Comparison of ENCODE assay signal across 8 mouse cellular contexts in the genomic region with DNA sequence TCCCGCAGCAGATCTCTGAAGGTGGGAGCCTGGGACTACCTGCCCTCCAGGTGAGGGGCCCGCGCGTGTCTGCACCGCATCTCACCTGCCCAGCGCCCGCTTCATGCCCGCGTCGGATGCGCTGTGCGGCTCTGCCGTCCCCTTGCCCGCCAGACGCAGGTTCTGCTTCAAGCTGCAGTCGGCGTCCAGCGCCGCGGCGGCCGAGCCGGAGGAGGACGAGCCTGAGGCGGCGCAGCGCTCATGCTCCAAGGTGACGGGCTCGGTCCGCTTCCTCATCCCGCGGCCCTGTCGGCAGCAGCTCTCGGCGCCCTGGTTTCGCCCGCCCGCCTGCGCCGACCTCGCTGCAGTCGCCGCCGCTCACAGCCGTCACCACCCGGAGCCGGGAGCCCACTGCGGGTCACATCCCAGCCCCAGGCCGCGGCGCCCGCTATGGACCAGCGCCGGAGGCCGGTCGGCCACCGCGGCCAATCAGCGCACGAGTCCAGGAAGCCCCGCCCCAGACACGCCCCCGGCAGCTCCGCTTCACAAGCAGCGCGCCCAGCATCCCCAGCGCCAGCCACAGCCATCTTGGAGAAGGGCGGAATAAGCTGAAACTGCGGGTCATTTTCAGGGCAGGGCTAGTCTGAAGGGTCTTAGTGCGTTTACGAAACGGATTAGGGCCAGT. TPM values are rescaled to one million over a fixed set of nuclear protein-coding genes. Genes with fewer than 3 reads are reported as not detected.
DNase-seq lines count a peak whose midpoint lies in the region; ATAC-seq lines count a peak whose summit lies in the region.

Abhd12 (minus strand) TSS at position 470 of the 664 bp plus-strand sequence.

- H3K9me3 ChIP-seq in heart, embryonic 14.5 days (ENCODE audit: control insufficient read depth, low read length), result no peaks in the 10 kb centered on the region
- H3K9me3 ChIP-seq in liver, embryonic 13.5 days (replicated peaks), result no peaks in the 10 kb centered on the region
- no peaks in the 10 kb centered on the region for H3K9me3 ChIP-seq in stomach, embryonic 16.5 days (replicated peaks; ENCODE audit: control insufficient read depth, low read length)

- H3K4me1 ChIP-seq in brown adipose tissue, adult 24 weeks (ENCODE audit: control insufficient read depth, insufficient read depth, insufficient read length, low read length), result peaks cover 9% of the 10 kb centered on the region
- peaks cover 4 to 5% of the 10 kb centered on the region in 2 experiments for H3K4me1 ChIP-seq in heart, embryonic 14.5 days (ENCODE audit: control insufficient read depth in 2 of 2, insufficient read depth in 2 of 2, low read length in 2 of 2)
- H3K4me1 ChIP-seq in liver, embryonic 13.5 days (replicated peaks), result peaks cover 37% of the 10 kb centered on the region
- peaks cover 9% of the 10 kb centered on the region for H3K4me1 ChIP-seq in stomach, embryonic 16.5 days (ENCODE audit: control insufficient read depth, insufficient read depth, low read length)

- H3K9ac ChIP-seq in heart, embryonic 14.5 days (ENCODE audit: low read length), result peak within 1 kb of the TSS; percentile 87
- peak within 1 kb of the TSS; percentile 88 for H3K9ac ChIP-seq in liver, embryonic 13.5 days
- peak within 1 kb of the TSS; percentile 91 for H3K9ac ChIP-seq in stomach, embryonic 16.5 days (ENCODE audit: low read length)

- no peaks in the 10 kb centered on the region for H3K27me3 ChIP-seq in heart, embryonic 14.5 days (ENCODE audit: control insufficient read depth, insufficient read depth, low read length)
- peaks cover 3% of the 10 kb centered on the region; the same call in 1 of the 2 replicates for H3K27me3 ChIP-seq in liver, embryonic 13.5 days
- no peaks in the 10 kb centered on the region for H3K27me3 ChIP-seq in stomach, embryonic 16.5 days (ENCODE audit: control insufficient read depth, insufficient read depth, low read length)

- peak; percentile 97 for DNase-seq in CD4-positive, CD25-positive, alpha-beta regulatory T cell, adult 2 months (ENCODE audit: low read depth, low spot score)
- peak; percentile 84 for DNase-seq in fibroblast of lung, adult 2 months (ENCODE audit: low read depth)
- peak; percentile 99 for DNase-seq in kidney, postnatal 14 days
- DNase-seq in liver, embryonic 13.5 days, result peak; percentile 98
- DNase-seq in neural tube, embryonic 10.5 days (ENCODE audit: extremely low spot score, low spot score), result peak; percentile 99

- H3K4me3 ChIP-seq in brown adipose tissue, adult 24 weeks (ENCODE audit: insufficient read depth, low read depth, low read length), result peak within 1 kb of the TSS; percentile 90
- H3K4me3 ChIP-seq in heart, embryonic 14.5 days (ENCODE audit: control insufficient read depth in 1 of 2, insufficient read depth in 1 of 2, low read depth in 1 of 2, low read length in 2 of 2), result peak within 1 kb of the TSS; percentile 65 to 83
- peak within 1 kb of the TSS; percentile 88 for H3K4me3 ChIP-seq in liver, embryonic 13.5 days (replicated peaks)
- H3K4me3 ChIP-seq in stomach, embryonic 16.5 days (replicated peaks; ENCODE audit: low read length), result peak within 1 kb of the TSS; percentile 90

- under 1% methylated on average over 71 of the region's 72 CpGs for WGBS in heart, embryonic 14.5 days
- under 1% methylated on average over 72 of the region's 72 CpGs for WGBS in liver, embryonic 13.5 days (ENCODE audit: insufficient replicate concordance)
- under 1% methylated on average over 72 of the region's 72 CpGs for WGBS in stomach, embryonic 16.5 days

- peak within 1 kb of the TSS; percentile 97 for H3K4me2 ChIP-seq in heart, embryonic 14.5 days (ENCODE audit: low read length)
- H3K4me2 ChIP-seq in liver, embryonic 13.5 days, result peak within 1 kb of the TSS; percentile 99
- H3K4me2 ChIP-seq in stomach, embryonic 16.5 days (ENCODE audit: low read depth, low read length), result peak within 1 kb of the TSS; percentile 92

- H3K36me3 ChIP-seq in heart, embryonic 14.5 days (ENCODE audit: control insufficient read depth, insufficient read depth, low read length), result peaks cover 3% of the 10 kb centered on the region; the same call in 1 of the 2 replicates
- H3K36me3 ChIP-seq in liver, embryonic 13.5 days, result no peaks in the 10 kb centered on the region; the same call in 1 of the 2 replicates
- H3K36me3 ChIP-seq in stomach, embryonic 16.5 days (ENCODE audit: control insufficient read depth, insufficient read depth, low read length), result no peaks in the 10 kb centered on the region

- ATAC-seq in heart, embryonic 14.5 days (ENCODE audit: insufficient number of reproducible peaks, insufficient read depth, low FRiP score, low read depth), result peak; percentile 99
- peak; percentile 95 for ATAC-seq in liver, embryonic 13.5 days (ENCODE audit: low read depth)
- peak; percentile 98 for ATAC-seq in stomach, embryonic 16.5 days (ENCODE audit: insufficient read depth, low FRiP score)

- peak within 1 kb of the TSS; percentile 95 for H3K27ac ChIP-seq in brown adipose tissue, adult 24 weeks (replicated peaks; ENCODE audit: low read depth, low read length)
- peak within 1 kb of the TSS; percentile 83 to 90 for H3K27ac ChIP-seq in heart, embryonic 14.5 days (replicated peaks in 1 of 2; ENCODE audit: control insufficient read depth in 1 of 2, insufficient read depth in 1 of 2, low read depth in 2 of 2, low read length in 2 of 2)
- H3K27ac ChIP-seq in liver, embryonic 13.5 days, result peak within 1 kb of the TSS; percentile 89
- peak within 1 kb of the TSS; percentile 93 for H3K27ac ChIP-seq in stomach, embryonic 16.5 days (ENCODE audit: low read length)

RNA-seq across cellular contexts. Expression of gene Abhd12, which starts in this region (rescaled TPM):
- polyA plus RNA-seq in brown adipose tissue, adult 24 weeks (2012; ENCODE audit: insufficient read depth, insufficient read length, missing spikeins), result 32.4 and 57.2 TPM in 2 replicates
- polyA plus RNA-seq in heart, embryonic 14.5 days (2014; fragmentation: Nextera tagmentation; extraction: Ambion mirVana), result 44.1 and 46.4 TPM in 2 replicates
- 21.2 and 21.6 TPM in 2 replicates for polyA plus RNA-seq in liver, embryonic 13.5 days (2015; fragmentation: Nextera tagmentation; extraction: Ambion mirVana)
- 57.8 and 67.9 TPM in 2 replicates for polyA plus RNA-seq in stomach, embryonic 16.5 days (2015; fragmentation: Nextera tagmentation; extraction: Ambion mirVana)

Comparison
In these comparisons a context has a peak if more than half of its experiments do, and no peak if none do; other contexts are left out.
1. Peak in every context shown above with its lines: DNase-seq, ATAC-seq, H3K4me3 ChIP-seq and H3K27ac ChIP-seq.